Mouse (Mus musculus) CH12.LX (cell line): Measurements from ENCODE around the gene Scarb2. TPM values are rescaled to one million over a fixed set of nuclear protein-coding genes. Genes with fewer than 3 reads are reported as not detected.
A peak's percentile ranks its signal among the peaks of the same experiment; 100 is the strongest.

ENCODE experiments used
- DNase-seq: peaks from one replicate; pipeline ENCODE4 v3.0.0-alpha.2; 2013; ENCODE audit errors: extremely low read depth
- H3K27ac ChIP-seq: 2 replicates; pipeline ENCODE4 v1.5.1; 2012; ENCODE audit warnings: low read depth, mild to moderate bottlenecking, control low read depth, moderate library complexity; ENCODE audit not compliant: insufficient read depth
- H3K27me3 ChIP-seq: replicated peaks from 2 replicates; pipeline ENCODE3; 2012; ENCODE audit warnings: inconsistent platforms
- H3K36me3 ChIP-seq, 2 experiments: replicated peaks in 1 of 2; 2 replicates each; pipeline versions ENCODE3 to v1.6.1; 2012; ENCODE audit warnings: inconsistent platforms in 1 of 2, low read length in 1 of 2, mild to moderate bottlenecking in 1 of 2, mixed read lengths in 1 of 2, moderate library complexity in 1 of 2; ENCODE audit not compliant: control insufficient read depth in 1 of 2, insufficient read depth in 1 of 2
- H3K4me1 ChIP-seq, 2 experiments: 2 replicates each; pipeline ENCODE4 v1.6.1; 2012; ENCODE audit warnings: inconsistent platforms in 1 of 2, moderate library complexity in 1 of 2; ENCODE audit not compliant: insufficient read depth in 2 of 2, control insufficient read depth in 1 of 2
- H3K4me2 ChIP-seq: 2 replicates; pipeline ENCODE4 v1.6.1; 2012; ENCODE audit warnings: low read depth, mild to moderate bottlenecking, control low read depth; ENCODE audit not compliant: poor library complexity, insufficient read depth, severe bottlenecking
- H3K4me3 ChIP-seq, 3 experiments: fragments of 150-350 bp in 1 of 3; sonication (generic) in 1 of 3; replicated peaks in 1 of 3; 2 replicates each; pipeline versions ENCODE3 to v1.5.1; 2011 to 2012; ENCODE audit warnings: low read depth in 2 of 3, low read length in 2 of 3, mild to moderate bottlenecking in 2 of 3, moderate library complexity in 2 of 3, control low read depth in 1 of 3, improper control_type of control experiment in 1 of 3, inconsistent platforms in 1 of 3, mixed read lengths in 1 of 3; ENCODE audit not compliant: poor library complexity in 1 of 3
- H3K79me2 ChIP-seq: replicated peaks from 2 replicates; pipeline ENCODE4 v1.6.1; 2012; ENCODE audit warnings: mild to moderate bottlenecking, moderate library complexity; ENCODE audit not compliant: control insufficient read depth, poor library complexity, insufficient read depth, severe bottlenecking; ENCODE audit errors: extremely low read depth
- H3K9ac ChIP-seq: 2 replicates; pipeline ENCODE4 v1.6.1; 2012; ENCODE audit warnings: low read depth, mild to moderate bottlenecking, control low read depth, moderate library complexity; ENCODE audit not compliant: insufficient read depth
- H3K9me3 ChIP-seq: replicated peaks from 2 replicates; pipeline ENCODE3; 2012; ENCODE audit warnings: low read length, inconsistent platforms, mixed read lengths
- BHLHE40 ChIP-seq: IDR thresholded peaks from 2 replicates; pipeline ENCODE4 v1.6.1; 2011; ENCODE audit warnings: mild to moderate bottlenecking, low read depth, low read length, improper control_type of control experiment
- CHD1 ChIP-seq: IDR thresholded peaks from 2 replicates; pipeline ENCODE4 v1.6.1; 2012; ENCODE audit warnings: low read depth, low read length, improper control_type of control experiment, inconsistent platforms
- CTCF ChIP-seq, 2 experiments: IDR thresholded peaks in 1 of 2; conservative IDR thresholded peaks in 1 of 2; 2 replicates each; pipeline ENCODE4 v1.5.1; 2011 to 2012; ENCODE audit warnings: low read depth in 2 of 2, low read length in 2 of 2, improper control_type of control experiment in 1 of 2, inconsistent platforms in 1 of 2, mild to moderate bottlenecking in 1 of 2, moderate library complexity in 1 of 2
- ETS1 ChIP-seq: conservative IDR thresholded peaks from 2 replicates; pipeline ENCODE4 v1.6.1; 2012; ENCODE audit warnings: low read depth, mild to moderate bottlenecking, inconsistent platforms, low read length, improper control_type of control experiment, moderate library complexity
- GABPA ChIP-seq: IDR thresholded peaks from 2 replicates; pipeline ENCODE4 v1.6.1; 2012; ENCODE audit warnings: low read depth, low read length, improper control_type of control experiment, inconsistent platforms; ENCODE audit not compliant: insufficient replicate concordance
- HCFC1 ChIP-seq: IDR thresholded peaks from 2 replicates; pipeline ENCODE4 v1.6.1; 2012; ENCODE audit warnings: low read depth, mild to moderate bottlenecking, inconsistent platforms, low read length, improper control_type of control experiment
- JUND ChIP-seq: conservative IDR thresholded peaks from 2 replicates; pipeline ENCODE4 v1.6.1; 2011; ENCODE audit warnings: low read depth, low read length, improper control_type of control experiment
- MAX ChIP-seq: IDR thresholded peaks from 2 replicates; pipeline ENCODE4 v1.6.1; 2011; ENCODE audit warnings: low read length, improper control_type of control experiment
- MYC ChIP-seq: IDR thresholded peaks from 2 replicates; pipeline ENCODE4 v1.6.1; 2011; ENCODE audit warnings: low read depth, mild to moderate bottlenecking, improper control_type of control experiment, low read length
- NELFE ChIP-seq: IDR thresholded peaks from 2 replicates; pipeline ENCODE4 v1.6.1; 2011; ENCODE audit warnings: low read depth, low read length, improper control_type of control experiment
- PAX5 ChIP-seq: IDR thresholded peaks from 2 replicates; pipeline ENCODE4 v1.6.1; 2012; ENCODE audit warnings: low read length, inconsistent platforms, mixed read lengths
- POLR2A ChIP-seq: IDR thresholded peaks from 2 replicates; pipeline ENCODE4 v1.6.1; 2011; ENCODE audit warnings: low read depth, mild to moderate bottlenecking, improper control_type of control experiment, low read length
- SMC3 ChIP-seq: IDR thresholded peaks from 2 replicates; pipeline ENCODE4 v1.6.1; 2011; ENCODE audit warnings: low read depth, low read length, improper control_type of control experiment
- USF1 ChIP-seq: IDR thresholded peaks from 2 replicates; pipeline ENCODE4 v1.6.1; 2014; ENCODE audit warnings: low read depth, mild to moderate bottlenecking, inconsistent platforms, low read length, improper control_type of control experiment
- ZC3H11A ChIP-seq: IDR thresholded peaks from 2 replicates; pipeline ENCODE4 v1.6.1; 2012; ENCODE audit warnings: low read depth, mild to moderate bottlenecking, inconsistent platforms, low read length, improper control_type of control experiment
- ZNF384 ChIP-seq: IDR thresholded peaks from 2 replicates; pipeline ENCODE4 v1.6.1; 2012; ENCODE audit warnings: low read depth, low read length, improper control_type of control experiment, inconsistent platforms
- dilution Hi-C: fragments of 300-500 bp; cut with MboI; formaldehyde crosslinking; loops from 2 replicates; pipeline ENCODE4 v1.14.3; 2020; ENCODE audit warnings: low sequenced_read_pairs; ENCODE audit not compliant: extremely low pct_unique_long_range_greater_than_20kb, extremely low pct_ligation_motif_present
- in situ Hi-C: fragments of 300-500 bp; cut with MboI; formaldehyde crosslinking; loops from 3 replicates; pipeline ENCODE4 v1.14.3; 2019; ENCODE audit warnings: low sequenced_read_pairs, low pct_ligation_motif_present, low pct_unique_long_range_greater_than_20kb, mixed read lengths
- polyA plus RNA-seq: library from polyadenylated mRNA; unstranded; fragments of >175 nt; gene quantifications from 2 replicates; pipeline ENCODE4 v1.2.1, GENCODE M21; 2012; ENCODE audit warnings: low read depth; ENCODE audit not compliant: insufficient read length
- total RNA-seq, 2 experiments: library from RNA; depleted of rRNA; stranded (reverse); fragments of 300-350 nt in 1 of 2; fragments of >200 nt in 1 of 2; gene quantifications; 2 replicates each; pipeline ENCODE4 v1.2.3; 2012 to 2014

Gene Scarb2
- total and polyA plus RNA-seq, 3 experiments = 7.2 to 9.5 (median 9.2) TPM

GRCm38 (mm10) chr5:92490779-92491178 is 15.9 kb downstream of the Scarb2 start:
- no peak overlapping the region for H3K9ac ChIP-seq
- peaks cover 18 to 38% of the 10 kb centered on the region in 2 experiments for H3K4me1 ChIP-seq
- no peak overlapping the region for H3K27ac ChIP-seq
- no peak overlapping the region for H3K4me3 ChIP-seq
- TF ChIP-seq MAX (no peak), POLR2A (no peak), JUND (no peak), PAX5 (no peak), NELFE (no peak), USF1 (no peak), ZC3H11A (no peak), MYC (no peak), HCFC1 (no peak), CHD1 (no peak), SMC3 (no peak), CTCF (conservative IDR thresholded peaks at IDR 0.05 in 1 of 2, IDR thresholded peaks at IDR 0.05 in 1 of 2; ENCODE audit: low read depth in 2 of 2, low read length in 2 of 2) (no peak)
- in situ Hi-C loops = no loop called here
- dilution Hi-C loops = no loop called here
- H3K27me3 ChIP-seq = no peaks in the 10 kb centered on the region
- peaks cover 10% of the 10 kb centered on the region for H3K9me3 ChIP-seq
- H3K4me2 ChIP-seq = no peak overlapping the region
- H3K79me2 ChIP-seq = no peaks in the 10 kb centered on the region
- peak; percentile 48 for DNase-seq
- H3K36me3 ChIP-seq = peaks cover 0 to 7% of the 10 kb centered on the region in 2 experiments

GRCm38 (mm10) chr5:92490304-92490703 is 16.3 kb downstream of the Scarb2 start:
- no peaks in the 10 kb centered on the region for H3K79me2 ChIP-seq
- dilution Hi-C loops = no loop called here
- no peak overlapping the region for H3K9ac ChIP-seq
- in situ Hi-C loops = no loop called here
- no peak overlapping the region for H3K4me2 ChIP-seq
- H3K27me3 ChIP-seq = no peaks in the 10 kb centered on the region
- H3K9me3 ChIP-seq = peaks cover 10% of the 10 kb centered on the region
- peaks cover 18 to 42% of the 10 kb centered on the region in 2 experiments for H3K4me1 ChIP-seq
- no peak for DNase-seq
- no peak overlapping the region for H3K27ac ChIP-seq
- H3K36me3 ChIP-seq = peaks cover 0 to 7% of the 10 kb centered on the region in 2 experiments
- no peak overlapping the region for H3K4me3 ChIP-seq
- TF ChIP-seq GABPA = no peak
- TF ChIP-seq BHLHE40 = no peak
- TF ChIP-seq ZNF384 = peak; percentile 45; the same call in 1 of the 2 replicates
- no peak for TF ChIP-seq USF1
- TF ChIP-seq NELFE = no peak
- no peak for TF ChIP-seq ETS1

GRCm38 (mm10) chr5:92489503-92489902 is 17.1 kb downstream of the Scarb2 start:
- peak overlapping the region; percentile 57; the same call in 1 of the 2 replicates for H3K4me2 ChIP-seq
- H3K9ac ChIP-seq = peak overlapping the region; percentile 15
- H3K27ac ChIP-seq = peak overlapping the region; percentile 56
- dilution Hi-C loops (no loop called here), in situ Hi-C loops (no loop called here)
- no peaks in the 10 kb centered on the region for H3K27me3 ChIP-seq
- no peaks in the 10 kb centered on the region for H3K79me2 ChIP-seq
- H3K36me3 ChIP-seq = peaks cover 0 to 7% of the 10 kb centered on the region in 2 experiments
- no peak for DNase-seq
- peaks cover 22 to 50% of the 10 kb centered on the region in 2 experiments for H3K4me1 ChIP-seq
- peaks cover 10% of the 10 kb centered on the region for H3K9me3 ChIP-seq
- TF ChIP-seq CHD1 (peak; percentile 21; the same call in 1 of the 2 replicates), JUND (no peak)
- H3K4me3 ChIP-seq = no peak overlapping the region
